23 mouse cellular contexts compared by ENCODE assay signal in the genomic region with DNA sequence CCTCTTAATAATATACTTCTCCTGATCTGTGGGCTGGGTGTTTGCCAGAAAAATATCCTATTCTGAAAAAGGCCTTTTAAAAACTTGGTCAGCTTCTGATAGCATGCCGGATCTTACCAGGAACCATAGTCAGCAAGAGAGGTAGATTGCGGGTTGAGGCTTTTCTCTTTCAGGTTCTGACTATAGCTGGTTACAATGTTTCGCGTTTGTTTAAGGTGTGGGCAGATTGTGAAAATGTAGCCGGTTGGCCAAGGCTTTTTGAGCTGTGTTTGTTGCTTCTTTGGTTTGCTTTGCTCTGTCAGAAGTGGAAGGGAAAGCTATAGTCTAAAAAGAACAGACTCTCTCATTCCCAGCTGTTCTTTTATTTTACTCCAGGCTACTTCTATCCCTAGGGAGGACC. TPM values are rescaled to one million over a fixed set of nuclear protein-coding genes. Genes with fewer than 3 reads are reported as not detected.
DNase-seq lines count a peak whose midpoint lies in the region; ATAC-seq and TF ChIP-seq lines count a peak whose summit lies in the region.
"Had no signal": no experiment of that assay in that cellular context is flagged by ENCODE, and none has a peak within 500 bp of the region (broad histone marks: within the 10 kb centered on the region; RNA-seq: fewer than 3 reads in every experiment).

No protein-coding gene starts in this region.

- no peak for TF ChIP-seq EP300 in stomach, postnatal 0 days (optimal IDR thresholded peaks at IDR 0.05)

- TF ChIP-seq CTCF in stomach, postnatal 0 days (IDR thresholded peaks at IDR 0.05; ENCODE audit: low read depth) = no peak

- H3K4me1 ChIP-seq in hindbrain, embryonic 11.5 days (replicated peaks; ENCODE audit: control insufficient read depth, insufficient read depth, low read length) = peaks cover 2% of the 10 kb centered on the region; the same call in 1 of the 2 replicates
- no peaks in the 10 kb centered on the region for H3K4me1 ChIP-seq in hindbrain, embryonic 16.5 days (ENCODE audit: control insufficient read depth, insufficient read depth, low read depth, low read length)
- H3K4me1 ChIP-seq in stomach, postnatal 0 days (replicated peaks; ENCODE audit: control insufficient read depth, insufficient read depth) = no peaks in the 10 kb centered on the region
- H3K4me1 ChIP-seq: embryonic facial prominence, embryonic 15.5 days; heart, embryonic 12.5 days; intestine, embryonic 15.5 days had no signal

- H3K27me3 ChIP-seq in hindbrain, embryonic 11.5 days (ENCODE audit: control insufficient read depth, insufficient read depth, low read length) = no peaks in the 10 kb centered on the region
- H3K27me3 ChIP-seq in hindbrain, embryonic 16.5 days (replicated peaks; ENCODE audit: control insufficient read depth, insufficient read depth, low read length) = no peaks in the 10 kb centered on the region
- no peaks in the 10 kb centered on the region for H3K27me3 ChIP-seq in stomach, postnatal 0 days (ENCODE audit: control insufficient read depth, insufficient read depth, low read length)
- H3K27me3 ChIP-seq: embryonic facial prominence, embryonic 15.5 days; heart, embryonic 12.5 days; hindbrain, embryonic 12.5 days; intestine, embryonic 15.5 days had no signal

- H3K4me3 ChIP-seq in hindbrain, embryonic 11.5 days (ENCODE audit: low read depth, low read length) = no peak overlapping the region
- no peak overlapping the region for H3K4me3 ChIP-seq in hindbrain, embryonic 16.5 days (ENCODE audit: low read length)
- no peak overlapping the region for H3K4me3 ChIP-seq in stomach, postnatal 0 days (ENCODE audit: low read depth, low read length)
- H3K4me3 ChIP-seq: embryonic facial prominence, embryonic 15.5 days; erythroblast, embryonic 14.5 days; forebrain, embryonic 10.5 days; heart, adult 2 months; heart, embryonic 12.5 days; hindbrain, embryonic 12.5 days; intestine, embryonic 15.5 days had no signal

- no peak overlapping the region for H3K4me2 ChIP-seq in hindbrain, embryonic 11.5 days (replicated peaks; ENCODE audit: low read depth, low read length)
- H3K4me2 ChIP-seq in hindbrain, embryonic 16.5 days (ENCODE audit: low read length) = no peak overlapping the region
- H3K4me2 ChIP-seq in stomach, postnatal 0 days (replicated peaks; ENCODE audit: low read depth) = 0 out of 2 replicates have a peak overlapping the region, but pooled peaks have one; percentile 1
- H3K4me2 ChIP-seq: embryonic facial prominence, embryonic 15.5 days; heart, embryonic 12.5 days; hindbrain, embryonic 12.5 days; intestine, embryonic 15.5 days had no signal

- peak; percentile 9 for DNase-seq in embryo, embryonic 9.5 days (ENCODE audit: extremely low spot score)
- DNase-seq in embryo, embryonic 10.5 days (ENCODE audit: low spot score) = no peak
- DNase-seq in hindbrain, embryonic 11.5 days (ENCODE audit: low spot score) = peak; percentile 6
- peak; percentile 40 for DNase-seq in brain, adult 2 months (ENCODE audit: low read depth, low spot score)
- DNase-seq in stomach, postnatal 0 days (ENCODE audit: low spot score) = peak; percentile 66
- DNase-seq in layer of hippocampus, adult 9-10 months (ENCODE audit: low spot score) = no peak
- DNase-seq: adrenal gland, postnatal 10 days; B cell, adult 2 months; cerebellum, adult 11-12 months; cerebellum, adult 9-10 months; cerebellum, postnatal 36 days; gastrocnemius, postnatal 10 days; heart, adult 2 months had no signal

- no peak for ATAC-seq in hindbrain, embryonic 11.5 days (ENCODE audit: low FRiP score)
- ATAC-seq in hindbrain, embryonic 16.5 days = no peak
- ATAC-seq in stomach, postnatal 0 days (ENCODE audit: low FRiP score, low TSS enrichment) = peak; percentile 62
- ATAC-seq: CD4-positive, CD25-positive, alpha-beta regulatory T cell, adult 4 months; forebrain, embryonic 14.5 days; intestine, embryonic 15.5 days had no signal

- WGBS in hindbrain, embryonic 11.5 days = 72% methylated on average over 5 of the region's 5 CpGs
- WGBS in hindbrain, embryonic 16.5 days = 57% methylated on average over 5 of the region's 5 CpGs
- 53% methylated on average over 5 of the region's 5 CpGs for WGBS in stomach, postnatal 0 days

- no peaks in the 10 kb centered on the region for H3K9me3 ChIP-seq in hindbrain, embryonic 11.5 days (ENCODE audit: control insufficient read depth, low read length)
- no peaks in the 10 kb centered on the region for H3K9me3 ChIP-seq in hindbrain, embryonic 16.5 days (ENCODE audit: control insufficient read depth, low read length)
- H3K9me3 ChIP-seq in stomach, postnatal 0 days (ENCODE audit: control insufficient read depth, low read length) = no peaks in the 10 kb centered on the region
- H3K9me3 ChIP-seq: embryonic facial prominence, embryonic 15.5 days; forebrain, embryonic 10.5 days; G1E; heart, embryonic 12.5 days; hindbrain, embryonic 12.5 days; intestine, embryonic 15.5 days had no signal

- H3K9ac ChIP-seq in hindbrain, embryonic 11.5 days (ENCODE audit: low read depth, low read length) = no peak overlapping the region
- no peak overlapping the region for H3K9ac ChIP-seq in hindbrain, embryonic 16.5 days (ENCODE audit: low read depth, low read length)
- no peak overlapping the region for H3K9ac ChIP-seq in stomach, postnatal 0 days (ENCODE audit: low read length)
- H3K9ac ChIP-seq: embryonic facial prominence, embryonic 15.5 days; heart, embryonic 12.5 days; hindbrain, embryonic 12.5 days; intestine, embryonic 15.5 days had no signal

- H3K36me3 ChIP-seq in hindbrain, embryonic 11.5 days (ENCODE audit: control insufficient read depth, insufficient read depth, low read length) = no peaks in the 10 kb centered on the region
- H3K36me3 ChIP-seq in hindbrain, embryonic 16.5 days (ENCODE audit: control insufficient read depth, insufficient read depth, low read length) = no peaks in the 10 kb centered on the region
- H3K36me3 ChIP-seq in stomach, postnatal 0 days (ENCODE audit: control insufficient read depth, insufficient read depth, low read length) = no peaks in the 10 kb centered on the region
- H3K36me3 ChIP-seq: embryonic facial prominence, embryonic 15.5 days; forebrain, embryonic 10.5 days; G1E; heart, embryonic 12.5 days; hindbrain, embryonic 12.5 days; intestine, embryonic 15.5 days had no signal

- no peak overlapping the region for H3K27ac ChIP-seq in hindbrain, embryonic 11.5 days (ENCODE audit: low read depth, low read length)
- H3K27ac ChIP-seq in hindbrain, embryonic 16.5 days (ENCODE audit: low read depth, low read length) = no peak overlapping the region
- H3K27ac ChIP-seq in stomach, postnatal 0 days (replicated peaks) = peak overlapping the region; percentile 82
- H3K27ac ChIP-seq: embryonic facial prominence, embryonic 15.5 days; heart, adult 2 months; hindbrain, embryonic 12.5 days; intestine, embryonic 15.5 days had no signal

RNA-seq across cellular contexts. Expression of a gene that starts 49.0 kb away (rescaled TPM):
- 11.1 and 14.3 TPM in 2 replicates for polyA plus RNA-seq in hindbrain, embryonic 11.5 days (2014; fragmentation: Nextera tagmentation; extraction: Ambion mirVana)
- 11.1 TPM in 2 replicates for polyA plus RNA-seq in hindbrain, embryonic 16.5 days (2015; fragmentation: Nextera tagmentation; extraction: Ambion mirVana)
- 23.3 and 27.0 TPM in 2 replicates for polyA plus RNA-seq in stomach, postnatal 0 days (2015; fragmentation: Nextera tagmentation; extraction: Ambion mirVana)

Comparison
In these comparisons a context has a peak if more than half of its experiments do, and no peak if none do; other contexts are left out.
1. DNase-seq: peak in embryo, embryonic 9.5 days (single experiment), hindbrain, embryonic 11.5 days (single experiment), brain, adult 2 months (single experiment) and stomach, postnatal 0 days (single experiment); none in embryo, embryonic 10.5 days (single experiment) and layer of hippocampus, adult 9-10 months (single experiment).